Mouse (Mus musculus): ENCODE measurements around the gene H2-M10.4.
"Not testable (repeated sequence)": the region's sequence is repeated elsewhere in the genome, so short reads cannot be mapped to it uniquely, and the experiment has no call there.

H2-M10.4 gene

GRCm38 (mm10) chr17:36462234-36462633, at the start of gene H2-M10.4:
Gene H2-M10.4, minus strand, starts transcription at chr17:36462334.
- no peak for DNase-seq

DNA sequence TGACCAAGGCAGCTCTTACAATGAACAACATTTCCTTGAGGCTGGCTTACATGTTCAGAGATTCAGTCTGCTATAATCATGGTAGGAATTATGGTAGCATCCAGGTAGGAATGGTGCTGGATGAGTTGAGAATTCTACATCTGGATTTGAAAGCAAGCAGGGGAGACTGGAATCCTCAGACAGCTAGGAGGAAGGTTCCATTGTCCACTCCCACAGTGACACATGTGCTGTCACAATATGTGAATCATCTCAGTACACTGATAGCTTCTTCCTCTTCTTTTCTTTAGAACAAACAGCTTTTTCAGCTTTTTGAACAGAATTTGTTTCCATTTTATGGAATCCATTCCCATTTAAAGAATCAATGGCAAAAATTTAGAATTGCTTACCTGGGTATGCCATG, 41.8 kb upstream of the H2-M10.4 start:
- no peak for DNase-seq

- no peak for DNase-seq
Observed at GRCm38 (mm10) chr17:36500435-36500834, 38.3 kb upstream of the H2-M10.4 start.

DNA sequence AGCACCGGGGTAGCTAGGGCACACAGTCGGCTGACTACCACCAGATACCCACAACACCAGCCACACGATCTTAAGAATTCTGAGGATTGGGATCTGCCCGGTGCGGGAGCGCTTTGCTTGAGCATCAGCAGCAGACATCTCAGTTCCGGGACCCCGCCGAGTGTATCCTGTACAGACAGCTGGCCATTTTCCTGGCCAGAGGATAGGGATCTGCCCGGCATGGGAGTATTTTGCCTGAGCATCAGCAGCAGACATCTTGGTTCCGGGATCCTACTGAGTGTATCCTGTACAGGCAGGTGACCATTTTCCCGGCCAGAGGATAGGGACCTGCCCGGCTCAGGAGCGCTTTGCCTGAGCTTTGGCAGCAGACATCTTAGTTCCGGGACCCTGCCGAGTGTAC, 26.0 kb upstream of the H2-M10.4 start:
- not testable (repeated sequence) for DNase-seq

DNA sequence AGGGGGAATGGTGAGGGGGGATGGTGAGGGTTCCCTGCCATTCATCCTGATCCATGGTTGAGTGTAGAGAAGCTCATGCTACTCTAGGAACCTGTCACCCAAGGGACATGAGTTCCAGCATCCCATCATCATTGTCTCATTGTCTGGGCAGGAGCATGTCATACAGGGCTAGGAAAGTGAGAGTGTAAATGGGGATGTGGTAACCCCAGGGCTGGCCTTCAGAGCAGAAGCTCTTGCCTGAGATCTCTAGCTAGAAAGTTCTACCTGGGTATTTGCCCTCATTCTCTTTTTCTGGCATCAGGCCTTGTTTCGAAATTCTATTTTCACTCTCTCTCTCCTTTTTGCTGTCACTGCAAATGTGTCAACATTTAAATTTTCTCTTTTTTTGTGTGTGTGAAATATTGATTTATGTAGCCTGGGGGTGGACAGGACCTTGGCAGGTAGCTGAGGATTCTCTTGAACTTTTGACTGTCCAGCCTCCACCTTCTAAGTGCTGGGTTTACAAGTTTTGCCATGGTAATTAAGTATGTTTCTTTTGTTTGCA, 24.6 kb upstream of the H2-M10.4 start:
- DNase-seq: no peak

- no peak for DNase-seq
Observed at GRCm38 (mm10) chr17:36483865-36484264, 21.7 kb upstream of the H2-M10.4 start.

GRCm38 (mm10) chr17:36456260-36456659, 5.9 kb downstream of the H2-M10.4 start:
- no peak for DNase-seq

- DNase-seq: no peak
Observed at GRCm38 (mm10) chr17:36431411-36431810, 30.7 kb downstream of the H2-M10.4 start.

- peak in 1 of 2 experiments; percentile 20 for DNase-seq
Observed at GRCm38 (mm10) chr17:36418091-36418754, 43.9 kb downstream of the H2-M10.4 start.

DNA sequence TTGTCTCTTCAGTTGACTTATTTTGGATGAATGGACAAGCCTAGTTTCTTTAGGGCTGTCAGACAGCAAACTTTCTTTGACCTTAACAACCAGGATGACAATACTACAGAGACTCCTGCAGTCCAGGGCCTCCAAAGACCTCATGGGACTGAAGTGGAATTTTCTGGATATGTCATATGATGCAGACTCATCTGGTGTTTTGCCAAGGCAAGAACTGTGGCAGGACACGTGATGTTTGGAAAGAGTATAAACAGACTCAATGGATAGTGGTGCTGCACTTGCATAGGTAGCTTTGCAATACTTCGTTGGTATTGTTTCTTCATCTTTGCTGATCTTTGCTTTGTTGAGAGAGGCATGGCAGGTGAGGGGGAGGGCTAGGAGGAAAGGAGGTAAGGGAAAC, 44.7 kb downstream of the H2-M10.4 start:
- DNase-seq: no peak

- no peak for DNase-seq
Observed at GRCm38 (mm10) chr17:36415407-36415806, 46.7 kb downstream of the H2-M10.4 start.

- no peak for DNase-seq
Observed at GRCm38 (mm10) chr17:36414361-36414760, 47.8 kb downstream of the H2-M10.4 start.
